Mouse (Mus musculus) limb, embryonic 11.5 days (tissue): ENCODE results near the gene Scnn1g. TPM values are rescaled to one million over a fixed set of nuclear protein-coding genes. Genes with fewer than 3 reads are reported as not detected.

Experiments
- ATAC-seq: fragments of 200-750 bp; cut with Nextera tagmentation; 2 replicates; pipeline ENCODE4 v1.8.0; 2017; ENCODE audit warnings: low read depth; ENCODE audit not compliant: insufficient number of reproducible peaks, low FRiP score, low TSS enrichment
- DNase-seq: peaks from one replicate; pipeline ENCODE4 v3.0.0-alpha.2; 2015; ENCODE audit warnings: low spot score
- H3K27ac ChIP-seq: fragments of 300-500 bp; sonication (generic); replicated peaks from 2 replicates; pipeline ENCODE4 v1.5.1; 2014; ENCODE audit warnings: low read depth, mild to moderate bottlenecking, low read length
- H3K27me3 ChIP-seq: fragments of 300-500 bp; sonication (generic); 2 replicates; pipeline ENCODE4 v1.6.1; 2014; ENCODE audit warnings: mild to moderate bottlenecking, low read length, mixed read lengths; ENCODE audit not compliant: control insufficient read depth, insufficient read depth
- H3K36me3 ChIP-seq: fragments of 300-500 bp; sonication (generic); 2 replicates; pipeline ENCODE4 v1.6.1; 2014; ENCODE audit warnings: mild to moderate bottlenecking, low read length, moderate library complexity, mixed read lengths; ENCODE audit not compliant: control insufficient read depth, insufficient read depth
- H3K4me1 ChIP-seq: fragments of 300-500 bp; sonication (generic); 2 replicates; pipeline ENCODE4 v1.6.1; 2014; ENCODE audit warnings: low read length, mixed read lengths; ENCODE audit not compliant: control insufficient read depth, insufficient read depth
- H3K4me2 ChIP-seq: fragments of 300-500 bp; sonication (generic); 2 replicates; pipeline ENCODE4 v1.6.1; 2014; ENCODE audit warnings: low read depth, mild to moderate bottlenecking, moderate library complexity; ENCODE audit not compliant: severe bottlenecking
- H3K4me3 ChIP-seq: fragments of 300-500 bp; sonication (generic); 2 replicates; pipeline ENCODE4 v1.5.1; 2014; ENCODE audit warnings: low read depth, low read length
- H3K9ac ChIP-seq: fragments of 300-500 bp; sonication (generic); 2 replicates; pipeline ENCODE4 v1.6.1; 2014; ENCODE audit warnings: mild to moderate bottlenecking, low read length
- H3K9me3 ChIP-seq: fragments of 300-500 bp; sonication (generic); 2 replicates; pipeline ENCODE4 v1.6.1; 2016; ENCODE audit warnings: low read length; ENCODE audit not compliant: control insufficient read depth
- WGBS: fragments of 180-500 bp; shearing (Covaris S2); extraction: QIAGEN DNeasy Blood & Tissue Kit; methylation state at CpG from one replicate; pipeline ENCODE4 v1.1.7; 2014; 5-methylcytosine and 5-hydroxymethylcytosine counted together
- polyA plus RNA-seq: library from polyadenylated mRNA; unstranded; fragments of >200 nt; fragmentation: Nextera tagmentation; extraction: Ambion mirVana; gene quantifications from 2 replicates; pipeline ENCODE4 v1.2.1, GENCODE M21; 2014

Scnn1g gene
- polyA plus RNA-seq, 1 experiment from 2014 or later = not detected

DNA sequence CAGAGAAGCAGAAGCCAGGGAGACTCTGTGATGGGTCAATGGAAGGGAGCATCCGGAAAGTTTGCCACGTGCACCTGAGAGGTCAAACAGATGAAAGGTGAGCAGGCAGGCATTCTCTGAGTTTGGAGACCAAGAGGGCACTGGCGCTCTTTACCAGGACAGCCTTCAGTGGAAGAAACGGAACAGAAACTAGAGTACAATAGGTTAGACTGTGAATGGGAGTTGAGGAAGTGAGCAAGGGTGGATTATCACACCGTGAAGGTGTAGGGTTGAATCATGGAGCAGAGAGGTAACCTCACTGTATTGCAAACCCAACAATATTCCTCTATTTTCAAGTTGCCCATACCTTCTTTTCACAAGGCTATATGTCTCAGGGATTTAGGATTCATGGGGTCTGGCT lies 16.0 kb downstream of the Scnn1g start:
- WGBS = 87% methylated on average over 5 of the region's 5 CpGs

GRCm38 (mm10) chr7:121754748-121755147 lies 20.5 kb downstream of the Scnn1g start:
- 66% methylated on average over 8 of the region's 8 CpGs for WGBS
- ATAC-seq = no peak

More for the DNA sequence above, 16.0 kb downstream of the Scnn1g start:
- Histone ChIP-seq H3K4me2 (no peak overlapping the region), H3K9me3 (no peaks in the 10 kb centered on the region), H3K9ac (no peak overlapping the region), H3K4me1 (no peaks in the 10 kb centered on the region), H3K4me3 (no peak overlapping the region), H3K36me3 (no peaks in the 10 kb centered on the region), H3K27ac (no peak overlapping the region), H3K27me3 (no peaks in the 10 kb centered on the region)
- DNase-seq (no peak), ATAC-seq (no peak)

GRCm38 (mm10) chr7:121763328-121763727 lies 29.0 kb downstream of the Scnn1g start:
- no peaks in the 10 kb centered on the region for H3K27me3 ChIP-seq
- ATAC-seq (no peak), DNase-seq (no peak)
- WGBS = 87% methylated on average over 4 of the region's 4 CpGs
- H3K4me2 ChIP-seq = no peak overlapping the region
- no peaks in the 10 kb centered on the region for H3K4me1 ChIP-seq
- no peak overlapping the region for H3K9ac ChIP-seq
- H3K9me3 ChIP-seq = no peaks in the 10 kb centered on the region
- H3K27ac ChIP-seq = no peak overlapping the region
- H3K4me3 ChIP-seq = no peak overlapping the region
- H3K36me3 ChIP-seq = no peaks in the 10 kb centered on the region

More at GRCm38 (mm10) chr7:121754748-121755147, 20.5 kb downstream of the Scnn1g start:
- Histone ChIP-seq H3K27ac (no peak overlapping the region), H3K36me3 (no peaks in the 10 kb centered on the region), H3K9ac (no peak overlapping the region), H3K27me3 (no peaks in the 10 kb centered on the region), H3K4me3 (no peak overlapping the region), H3K9me3 (no peaks in the 10 kb centered on the region), H3K4me1 (no peaks in the 10 kb centered on the region), H3K4me2 (no peak overlapping the region)
- no peak for DNase-seq

GRCm38 (mm10) chr7:121767900-121768299 lies 33.6 kb downstream of the Scnn1g start:
- H3K4me2 ChIP-seq = no peak overlapping the region
- no peaks in the 10 kb centered on the region for H3K4me1 ChIP-seq
- H3K4me3 ChIP-seq = no peak overlapping the region
- DNase-seq = no peak
- no peaks in the 10 kb centered on the region for H3K27me3 ChIP-seq
- H3K36me3 ChIP-seq = no peaks in the 10 kb centered on the region
- no peak overlapping the region for H3K27ac ChIP-seq
- H3K9ac ChIP-seq = no peak overlapping the region
- 70% methylated on average over 3 of the region's 3 CpGs for WGBS
- ATAC-seq = no peak
- H3K9me3 ChIP-seq = no peaks in the 10 kb centered on the region

- no peak overlapping the region for H3K4me2 ChIP-seq
- no peaks in the 10 kb centered on the region for H3K4me1 ChIP-seq
- no peaks in the 10 kb centered on the region for H3K36me3 ChIP-seq
- no peaks in the 10 kb centered on the region for H3K9me3 ChIP-seq
- 85% methylated on average over 9 of the region's 9 CpGs for WGBS
- H3K27me3 ChIP-seq = no peaks in the 10 kb centered on the region
- ATAC-seq (no peak), DNase-seq (no peak)
- no peak overlapping the region for H3K9ac ChIP-seq
- no peak overlapping the region for H3K27ac ChIP-seq
- H3K4me3 ChIP-seq = no peak overlapping the region
These were observed 34.7 kb downstream of the Scnn1g start for GRCm38 (mm10) chr7:121768983-121769382.

DNA sequence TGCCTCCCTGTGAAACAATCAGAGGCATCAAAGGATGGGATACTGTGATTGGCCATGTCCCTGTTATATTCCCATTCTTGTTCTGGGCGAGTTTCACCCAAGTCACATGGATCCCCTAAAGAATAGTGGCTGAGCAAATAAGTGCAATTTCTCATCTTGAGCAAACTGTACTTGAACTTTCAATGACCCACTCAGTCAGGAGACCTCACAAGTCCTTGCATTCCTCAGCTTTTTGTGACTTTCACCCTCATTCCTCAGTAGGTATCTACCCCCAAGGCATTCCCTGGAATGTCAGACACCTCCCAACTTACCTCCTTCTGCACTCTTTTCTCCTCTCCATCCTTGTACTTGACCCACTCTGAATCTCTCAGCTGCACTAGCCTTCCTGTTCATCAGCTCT lies 44.3 kb downstream of the Scnn1g start:
- Histone ChIP-seq H3K4me3 (no peak overlapping the region), H3K27me3 (no peaks in the 10 kb centered on the region), H3K9me3 (no peaks in the 10 kb centered on the region), H3K36me3 (no peaks in the 10 kb centered on the region), H3K4me1 (no peaks in the 10 kb centered on the region), H3K9ac (no peak overlapping the region), H3K27ac (no peak overlapping the region), H3K4me2 (no peak overlapping the region)
- DNase-seq (no peak), ATAC-seq (no peak)
- 64% methylated on average over 1 of the region's 1 CpGs for WGBS

- ATAC-seq (no peak), DNase-seq (no peak)
- 85% methylated on average over 3 of the region's 3 CpGs for WGBS
- H3K9me3 ChIP-seq = no peaks in the 10 kb centered on the region
- H3K4me3 ChIP-seq = no peak overlapping the region
- no peaks in the 10 kb centered on the region for H3K4me1 ChIP-seq
- H3K9ac ChIP-seq = no peak overlapping the region
- H3K36me3 ChIP-seq = no peaks in the 10 kb centered on the region
- no peaks in the 10 kb centered on the region for H3K27me3 ChIP-seq
- H3K4me2 ChIP-seq = no peak overlapping the region
- no peak overlapping the region for H3K27ac ChIP-seq
These were observed 44.7 kb downstream of the Scnn1g start for GRCm38 (mm10) chr7:121778980-121779379.

- no peaks in the 10 kb centered on the region for H3K4me1 ChIP-seq
- H3K27ac ChIP-seq = no peak overlapping the region
- no peaks in the 10 kb centered on the region for H3K9me3 ChIP-seq
- no peak for DNase-seq
- no peaks in the 10 kb centered on the region for H3K36me3 ChIP-seq
- ATAC-seq = no peak
- H3K9ac ChIP-seq = no peak overlapping the region
- H3K27me3 ChIP-seq = no peaks in the 10 kb centered on the region
- no peak overlapping the region for H3K4me3 ChIP-seq
- no peak overlapping the region for H3K4me2 ChIP-seq
These were observed 45.1 kb downstream of the Scnn1g start for GRCm38 (mm10) chr7:121779409-121779808.

GRCm38 (mm10) chr7:121782188-121782909 lies 48.1 kb downstream of the Scnn1g start:
- Histone ChIP-seq H3K4me3 (no peak overlapping the region), H3K4me2 (no peak overlapping the region), H3K9me3 (no peaks in the 10 kb centered on the region), H3K4me1 (no peaks in the 10 kb centered on the region), H3K27me3 (no peaks in the 10 kb centered on the region), H3K9ac (no peak overlapping the region), H3K27ac (no peak overlapping the region), H3K36me3 (no peaks in the 10 kb centered on the region)
- WGBS = 63% methylated on average over 3 of the region's 3 CpGs
- ATAC-seq = no peak
- DNase-seq = no peak
